Mouse (Mus musculus) ES-E14 (cell line): Measurements from ENCODE around the gene Stk10. TPM values are rescaled to one million over a fixed set of nuclear protein-coding genes. Genes with fewer than 3 reads are reported as not detected.

Experiments
- DNase-seq: peaks from one replicate; pipeline ENCODE4 v3.0.0-alpha.2; 2013; ENCODE audit warnings: low read depth, low spot score
- H3K27ac ChIP-seq: 2 replicates; pipeline ENCODE4 v1.5.1; 2012; ENCODE audit warnings: low read depth, mild to moderate bottlenecking, low read length, moderate library complexity, mixed read lengths; ENCODE audit not compliant: poor library complexity, insufficient read depth, severe bottlenecking
- H3K36me3 ChIP-seq: 2 replicates; pipeline ENCODE4 v1.6.1; 2012; ENCODE audit warnings: mild to moderate bottlenecking, low read length, moderate library complexity, mixed read lengths; ENCODE audit not compliant: control insufficient read depth, poor library complexity, insufficient read depth, severe bottlenecking
- H3K4me1 ChIP-seq, 2 experiments: fragments of 150-350 bp in 1 of 2; sonication (generic) in 1 of 2; 2 replicates each; pipeline ENCODE4 v1.6.1; 2012; ENCODE audit warnings: low read length in 2 of 2, mild to moderate bottlenecking in 1 of 2, mixed read lengths in 1 of 2; ENCODE audit not compliant: control insufficient read depth in 2 of 2, insufficient read depth in 2 of 2, poor library complexity in 1 of 2
- H3K4me3 ChIP-seq, 2 experiments: fragments of 150-350 bp in 1 of 2; sonication (generic) in 1 of 2; 2 replicates each; pipeline ENCODE4 v1.5.1; 2012; ENCODE audit warnings: low read length in 2 of 2, low read depth in 1 of 2, mild to moderate bottlenecking in 1 of 2, mixed read lengths in 1 of 2; ENCODE audit not compliant: insufficient read depth in 1 of 2, poor library complexity in 1 of 2, severe bottlenecking in 1 of 2
- H3K9ac ChIP-seq: 2 replicates; pipeline ENCODE4 v1.6.1; 2012; ENCODE audit warnings: low read depth, mild to moderate bottlenecking, low read length, mixed read lengths; ENCODE audit not compliant: poor library complexity, insufficient read depth, severe bottlenecking
- H3K9me3 ChIP-seq: fragments of 150-350 bp; sonication (generic); 2 replicates; pipeline ENCODE4 v1.6.1; 2012; ENCODE audit warnings: low read depth, mild to moderate bottlenecking, low read length; ENCODE audit not compliant: control insufficient read depth, insufficient read depth
- CHD2 ChIP-seq: IDR thresholded peaks from 2 replicates; pipeline ENCODE4 v1.6.1; 2014; ENCODE audit warnings: mild to moderate bottlenecking, low read depth, low read length, inconsistent platforms
- HCFC1 ChIP-seq: IDR thresholded peaks from 2 replicates; pipeline ENCODE4 v1.6.1; 2012; ENCODE audit warnings: low read length, inconsistent platforms, borderline replicate concordance; ENCODE audit not compliant: insufficient read depth
- MAFK ChIP-seq: IDR thresholded peaks from 2 replicates; pipeline ENCODE4 v1.6.1; 2014; ENCODE audit warnings: mild to moderate bottlenecking, low read depth, low read length, inconsistent platforms; ENCODE audit not compliant: insufficient read depth
- ZC3H11A ChIP-seq: IDR thresholded peaks from 2 replicates; pipeline ENCODE4 v1.6.1; 2012; ENCODE audit warnings: low read depth, mild to moderate bottlenecking, inconsistent platforms, low read length, borderline replicate concordance
- ZNF384 ChIP-seq: IDR thresholded peaks from 2 replicates; pipeline ENCODE4 v1.6.1; 2012; ENCODE audit warnings: low read depth, low read length, inconsistent platforms
- in situ Hi-C, 2 experiments: fragments of 600-800 bp; cut with MboI; formaldehyde crosslinking; loops; one replicate each; pipeline ENCODE4 v1.15.1; 2025; ENCODE audit warnings: low sequenced_read_pairs in 2 of 2, inconsistent platforms in 1 of 2; ENCODE audit not compliant: unreplicated experiment in 2 of 2
- total RNA-seq: library from RNA; depleted of rRNA; stranded (reverse); fragments of 300-350 nt; gene quantifications from 2 replicates; pipeline ENCODE4 v1.2.3, GENCODE M21; 2012

The Stk10 gene
- total RNA-seq, 1 experiment = 9.8 TPM

- TF ChIP-seq ZNF384 (no peak), MAFK (no peak), ZC3H11A (no peak), HCFC1 (no peak), CHD2 (no peak)
- H3K36me3 ChIP-seq = peaks cover 2% of the 10 kb centered on the region; the same call in 1 of the 2 replicates
These were observed 13.8 kb upstream of the Stk10 start for GRCm38 (mm10) chr11:32519354-32519753.

GRCm38 (mm10) chr11:32521246-32521645 is 11.9 kb upstream of the Stk10 start:
- Histone ChIP-seq H3K4me1 (no peaks in the 10 kb centered on the region; a peak in 1 of 4 replicates), H3K27ac (no peak overlapping the region), H3K4me3 (no peak overlapping the region), H3K36me3 (peaks cover 2% of the 10 kb centered on the region; the same call in 1 of the 2 replicates), H3K9ac (no peak overlapping the region), H3K9me3 (no peaks in the 10 kb centered on the region)
- DNase-seq = no peak
- in situ Hi-C loops = no loop called here
- no peak for TF ChIP-seq CHD2
- TF ChIP-seq MAFK = no peak
- no peak for TF ChIP-seq ZNF384
- no peak for TF ChIP-seq ZC3H11A
- TF ChIP-seq HCFC1 = no peak

More at GRCm38 (mm10) chr11:32519354-32519753, 13.8 kb upstream of the Stk10 start:
- no peak for DNase-seq
- in situ Hi-C loops = no loop called here
- no peaks in the 10 kb centered on the region for H3K9me3 ChIP-seq
- H3K4me3 ChIP-seq = no peak overlapping the region
- H3K4me1 ChIP-seq = no peaks in the 10 kb centered on the region; a peak in 1 of 4 replicates
- H3K27ac ChIP-seq = no peak overlapping the region
- H3K9ac ChIP-seq = no peak overlapping the region

DNA sequence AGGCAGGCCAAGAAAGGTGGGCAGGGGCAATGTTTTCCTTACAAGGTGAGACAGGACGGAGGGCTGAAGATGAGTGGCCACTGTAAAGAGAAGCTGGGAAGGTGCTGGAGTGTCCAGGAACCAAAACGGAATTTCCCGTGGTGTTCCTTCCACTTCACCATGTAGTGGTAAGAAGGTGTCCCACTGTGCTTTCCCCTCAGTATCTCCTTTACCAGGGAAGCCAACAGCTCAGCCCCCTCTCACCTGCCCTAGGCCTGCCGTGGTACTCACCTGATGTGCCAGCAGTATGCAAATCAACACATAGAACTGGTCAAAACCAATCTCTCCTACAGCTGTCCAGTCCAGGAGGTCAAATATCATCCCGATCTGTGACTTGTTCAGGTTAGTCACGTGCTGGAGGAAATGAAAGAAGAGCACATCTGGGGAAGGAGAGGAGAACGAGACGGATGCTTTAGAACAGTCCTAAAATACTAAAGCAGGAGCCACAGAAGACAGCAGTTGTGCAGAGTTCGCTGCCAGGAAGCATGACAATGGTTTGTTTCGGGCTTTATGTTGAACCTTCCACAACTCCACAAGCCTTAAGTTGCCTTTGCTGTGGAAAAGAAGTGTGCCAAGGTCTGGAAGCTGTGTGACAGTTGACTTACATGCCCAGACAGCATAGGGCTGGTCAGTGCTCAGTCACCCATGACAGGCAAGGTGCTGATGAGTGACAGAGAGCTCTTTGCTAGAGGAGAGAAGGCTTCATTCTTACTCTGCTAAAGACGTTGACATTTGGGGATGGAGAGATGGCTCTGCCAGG is 8.8 kb upstream of the Stk10 start:
- Histone ChIP-seq H3K4me1 (no peaks in the 10 kb centered on the region), H3K9me3 (no peaks in the 10 kb centered on the region), H3K4me3 (no peak overlapping the region), H3K36me3 (no peaks in the 10 kb centered on the region), H3K27ac (no peak overlapping the region), H3K9ac (no peak overlapping the region)
- in situ Hi-C loops = no loop called here
- DNase-seq = no peak
- no peak for TF ChIP-seq CHD2
- no peak for TF ChIP-seq MAFK
- TF ChIP-seq ZC3H11A = no peak
- no peak for TF ChIP-seq HCFC1
- no peak for TF ChIP-seq ZNF384

- Histone ChIP-seq H3K4me3 (no peak overlapping the region), H3K9ac (no peak overlapping the region), H3K36me3 (no peaks in the 10 kb centered on the region), H3K9me3 (no peaks in the 10 kb centered on the region), H3K27ac (no peak overlapping the region), H3K4me1 (no peaks in the 10 kb centered on the region)
- in situ Hi-C loops = no loop called here
- TF ChIP-seq HCFC1 = no peak
- DNase-seq = no peak
These were observed 6.1 kb upstream of the Stk10 start for GRCm38 (mm10) chr11:32527006-32527405.
